Mouse (Mus musculus) frontal cortex, adult (tissue): ENCODE measurements at regions not wholly inside any gene's neighbourhood (a gene's known extent, or its start where the extent isn't known, plus 50 kb on each side); places are given as distances from the start of the nearest gene placed in this dataset.

ENCODE experiments used
- ATAC-seq: cut with Nextera tagmentation; 2 replicates; pipeline ENCODE4 v1.9.2; 2017; ENCODE audit warnings: mild to moderate bottlenecking, moderate library complexity, mixed read lengths; ENCODE audit not compliant: low TSS enrichment

- no peak for ATAC-seq
Observed at GRCm38 (mm10) chr8:53749263-53749662, 110.4 kb upstream of the Neil3 start.

- ATAC-seq, result no peak
Observed at GRCm38 (mm10) chr8:53769211-53769610, 130.3 kb upstream of the Neil3 start.

GRCm38 (mm10) chr8:53775511-53775910 lies 136.6 kb upstream of the Neil3 start:
- no peak for ATAC-seq

GRCm38 (mm10) chr8:53780886-53781285 lies 142.0 kb upstream of the Neil3 start:
- no peak for ATAC-seq

GRCm38 (mm10) chr8:53781885-53782284 lies 143.0 kb upstream of the Neil3 start:
- ATAC-seq, result no peak

- ATAC-seq, result no peak
Observed at GRCm38 (mm10) chr8:53788202-53788601, 149.3 kb upstream of the Neil3 start.

- no peak for ATAC-seq
Observed at GRCm38 (mm10) chr8:53821148-53821547, 182.3 kb upstream of the Neil3 start.

- no peak for ATAC-seq
Observed at GRCm38 (mm10) chr8:53827395-53827794, 188.5 kb upstream of the Neil3 start.

GRCm38 (mm10) chr8:53847821-53848220 lies 209.0 kb upstream of the Neil3 start:
- no peak for ATAC-seq

GRCm38 (mm10) chr8:53868567-53868966 lies 208.8 kb upstream of the Vegfc start:
- peak; percentile 97 for ATAC-seq

- ATAC-seq, result peak; percentile 80
Observed at GRCm38 (mm10) chr8:53869997-53870596, 207.3 kb upstream of the Vegfc start.

- ATAC-seq, result no peak
Observed at GRCm38 (mm10) chr8:53872033-53872619, 205.3 kb upstream of the Vegfc start.

GRCm38 (mm10) chr8:53878846-53879245 lies 198.6 kb upstream of the Vegfc start:
- ATAC-seq, result no peak

- no peak for ATAC-seq
Observed at GRCm38 (mm10) chr8:53881551-53881950, 195.9 kb upstream of the Vegfc start.

GRCm38 (mm10) chr8:53892205-53892710 lies 185.1 kb upstream of the Vegfc start:
- peak; percentile 96 for ATAC-seq

GRCm38 (mm10) chr8:53892770-53893169 lies 184.6 kb upstream of the Vegfc start:
- ATAC-seq, result peak; percentile 91

- peak; percentile 13; the same call in 1 of the 2 replicates for ATAC-seq
Observed at GRCm38 (mm10) chr8:53922343-53922742, 155.1 kb upstream of the Vegfc start.

GRCm38 (mm10) chr8:53930685-53931084 lies 146.7 kb upstream of the Vegfc start:
- ATAC-seq, result no peak

- ATAC-seq, result no peak
Observed at GRCm38 (mm10) chr8:53938392-53938791, 139.0 kb upstream of the Vegfc start.

- ATAC-seq, result no peak
Observed at GRCm38 (mm10) chr8:53939519-53939918, 137.9 kb upstream of the Vegfc start.

- no peak for ATAC-seq
Observed at GRCm38 (mm10) chr8:53941144-53941543, 136.3 kb upstream of the Vegfc start.

GRCm38 (mm10) chr8:53945561-53945960 lies 131.8 kb upstream of the Vegfc start:
- 0 out of 2 replicates have a peak, but pooled peaks have one; percentile 31 for ATAC-seq

- no peak for ATAC-seq
Observed at GRCm38 (mm10) chr8:53947384-53947783, 130.0 kb upstream of the Vegfc start.
